Mouse (Mus musculus) right cerebral cortex, adult 18-20 months (tissue): ENCODE results near the gene Igfbp5.
A peak's percentile ranks its signal among the peaks of the same experiment; 100 is the strongest.

Source experiments
- DNase-seq: peaks from one replicate; pipeline ENCODE4 v3.0.0; 2022; ENCODE audit warnings: mixed read lengths

The Igfbp5 gene

DNA sequence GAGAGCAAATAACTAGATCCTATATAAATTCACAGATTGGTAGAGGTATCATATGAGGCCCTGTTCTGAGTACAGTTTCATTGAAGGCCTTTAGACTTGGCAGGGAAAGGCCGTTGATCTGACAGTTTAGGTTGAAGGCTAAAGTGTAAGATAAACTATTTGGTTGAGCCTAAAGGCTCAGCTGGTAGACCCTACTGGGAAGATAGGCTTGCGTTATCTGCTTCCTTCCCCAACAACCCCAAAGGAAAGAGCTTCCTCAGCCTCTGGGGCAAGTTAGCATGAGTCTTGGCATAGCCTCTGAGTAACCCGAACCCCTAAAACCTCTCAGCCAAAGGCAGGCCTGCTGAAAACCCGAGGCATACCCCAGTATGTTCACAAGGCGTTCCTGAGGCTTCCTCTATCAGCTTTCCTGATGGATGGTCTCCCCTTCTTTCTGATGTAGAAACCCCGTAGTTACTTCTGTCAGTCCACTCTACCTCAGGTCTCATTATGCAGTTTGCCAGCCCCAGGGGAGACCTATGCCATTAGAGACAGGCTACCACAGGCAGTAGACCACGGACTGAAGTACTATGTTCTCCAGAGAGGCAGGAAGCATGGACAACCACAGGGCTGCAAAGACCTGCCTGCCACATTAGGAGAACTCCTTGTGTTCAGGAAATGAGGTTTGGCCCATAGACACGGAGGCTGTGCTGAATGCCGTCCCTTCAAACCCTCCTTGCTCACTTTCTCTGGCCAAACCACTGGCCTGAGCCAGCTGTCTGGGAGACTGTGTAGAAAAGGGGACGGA, 6.1 kb downstream of the Igfbp5 start:
- DNase-seq: no peak

DNA sequence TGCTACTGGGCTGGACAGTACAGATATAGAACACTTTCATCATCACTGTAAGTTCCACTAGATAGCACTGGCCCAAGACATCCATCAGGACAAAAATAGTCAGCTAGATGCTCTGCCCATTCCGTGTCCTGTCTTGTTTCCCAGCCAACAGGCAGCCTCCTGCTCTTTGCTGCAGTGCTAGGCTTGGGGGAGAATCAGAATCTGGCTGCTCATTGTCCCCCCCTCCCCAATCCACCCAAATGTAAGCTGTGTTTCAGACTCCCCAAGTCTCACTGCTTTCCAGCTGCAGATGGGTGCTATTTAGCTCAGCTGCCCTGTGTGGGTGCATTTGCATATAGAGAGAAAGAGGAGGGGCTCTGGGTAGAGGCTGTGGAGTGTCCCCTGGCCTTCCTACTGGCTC, 7.3 kb downstream of the Igfbp5 start:
- no peak for DNase-seq

DNA sequence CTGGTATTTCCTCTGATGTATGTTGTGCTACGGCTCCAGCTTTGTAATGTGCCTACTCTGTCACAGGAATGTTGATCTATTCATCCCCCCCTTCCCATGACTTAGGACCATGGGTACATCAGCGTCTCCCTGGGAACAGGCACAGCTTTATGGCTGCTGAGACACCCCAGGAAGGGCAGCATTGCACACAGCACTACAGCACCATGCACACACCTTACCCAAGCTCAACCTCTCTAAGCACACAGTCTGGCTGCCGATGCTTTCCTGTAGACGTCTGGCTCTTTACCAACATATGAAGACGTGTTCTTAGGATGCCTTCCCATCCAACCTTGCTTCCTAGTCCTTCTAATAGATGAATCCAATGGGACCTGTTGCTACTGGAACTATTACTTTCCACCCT, 8.3 kb downstream of the Igfbp5 start:
- no peak for DNase-seq

GRCm38 (mm10) chr1:72865900-72866299, 8.8 kb downstream of the Igfbp5 start:
- DNase-seq: peak; percentile 78

GRCm38 (mm10) chr1:72864272-72864671, 10.4 kb downstream of the Igfbp5 start:
- DNase-seq: no peak

DNA sequence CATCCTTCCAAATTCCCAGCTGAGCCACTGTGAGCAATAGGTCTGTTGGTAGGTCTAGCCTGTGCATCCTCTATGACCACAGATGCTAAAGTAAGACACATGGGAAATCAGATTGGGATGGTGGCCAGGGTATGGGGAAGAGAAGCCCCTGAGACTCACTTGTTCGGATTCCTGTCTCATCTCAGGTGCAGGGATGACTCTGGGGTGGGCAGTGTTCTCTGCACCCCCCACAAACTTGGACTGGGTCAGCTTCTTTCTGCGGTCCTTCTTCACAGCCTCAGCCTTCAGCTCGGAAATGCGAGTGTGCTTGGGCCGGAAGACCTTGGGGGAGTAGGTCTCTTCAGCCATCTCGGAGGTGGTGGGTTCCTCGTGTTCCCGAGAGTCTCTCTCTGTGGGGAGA, 11.0 kb downstream of the Igfbp5 start:
- no peak for DNase-seq

DNA sequence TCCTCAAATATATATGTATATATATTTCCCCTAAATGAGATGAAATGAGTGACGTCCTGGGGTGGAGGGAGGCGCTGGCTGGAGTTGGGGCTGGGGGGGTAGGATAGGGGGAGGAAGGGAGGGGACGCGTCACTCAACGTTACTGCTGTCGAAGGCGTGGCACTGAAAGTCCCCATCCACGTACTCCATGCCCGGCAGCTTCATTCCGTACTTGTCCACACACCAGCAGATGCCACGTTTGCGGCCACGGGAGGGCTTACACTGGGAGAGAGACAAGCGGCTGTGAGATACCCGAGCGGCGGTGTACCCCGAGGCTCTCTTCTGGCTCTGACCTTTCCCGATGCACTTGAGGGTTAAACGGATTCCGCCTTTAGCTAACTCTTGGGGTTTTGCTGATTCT, 12.4 kb downstream of the Igfbp5 start:
- no peak for DNase-seq

DNA sequence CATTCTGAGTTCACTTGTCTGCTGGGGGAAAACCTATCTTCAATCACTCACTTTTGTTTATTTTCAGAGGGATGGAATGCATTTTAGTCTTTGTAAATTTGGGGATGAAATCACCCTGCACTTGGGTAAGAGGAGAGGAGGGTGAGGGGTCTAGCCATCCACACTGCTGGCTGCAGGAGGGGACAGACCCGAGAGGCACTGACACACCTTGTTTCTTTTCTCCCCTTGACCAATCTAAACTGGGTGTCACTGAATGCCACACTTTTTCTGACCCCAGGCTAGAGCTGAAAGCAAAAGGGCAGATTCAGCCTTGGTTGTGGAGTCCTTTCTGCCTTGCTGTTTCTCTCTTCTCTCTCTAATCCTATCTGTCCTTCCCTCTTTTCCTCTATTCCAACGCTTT, 13.0 kb downstream of the Igfbp5 start:
- no peak for DNase-seq

DNA sequence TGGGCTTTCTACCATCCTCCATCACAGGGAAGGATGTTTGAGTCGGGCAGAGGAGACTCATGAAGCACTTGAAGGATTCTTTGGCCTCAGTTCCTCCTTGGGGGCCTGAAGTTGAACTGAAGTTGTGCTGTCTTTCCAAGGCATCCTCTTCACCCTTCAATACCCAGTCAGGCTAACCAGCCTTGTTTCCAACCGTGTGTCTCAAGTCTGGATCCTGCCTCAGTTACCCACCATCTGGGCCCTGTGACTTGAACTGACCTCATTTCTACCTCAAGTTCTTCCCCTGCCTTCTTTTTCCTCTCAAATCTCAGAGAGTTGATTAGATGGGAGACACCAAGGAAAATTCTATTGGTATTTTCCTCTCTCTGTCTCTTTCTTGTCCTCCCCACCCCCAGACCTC, 14.2 kb downstream of the Igfbp5 start:
- DNase-seq: no peak

- DNase-seq: no peak
These were observed 14.7 kb downstream of the Igfbp5 start for GRCm38 (mm10) chr1:72859963-72860362.

DNA sequence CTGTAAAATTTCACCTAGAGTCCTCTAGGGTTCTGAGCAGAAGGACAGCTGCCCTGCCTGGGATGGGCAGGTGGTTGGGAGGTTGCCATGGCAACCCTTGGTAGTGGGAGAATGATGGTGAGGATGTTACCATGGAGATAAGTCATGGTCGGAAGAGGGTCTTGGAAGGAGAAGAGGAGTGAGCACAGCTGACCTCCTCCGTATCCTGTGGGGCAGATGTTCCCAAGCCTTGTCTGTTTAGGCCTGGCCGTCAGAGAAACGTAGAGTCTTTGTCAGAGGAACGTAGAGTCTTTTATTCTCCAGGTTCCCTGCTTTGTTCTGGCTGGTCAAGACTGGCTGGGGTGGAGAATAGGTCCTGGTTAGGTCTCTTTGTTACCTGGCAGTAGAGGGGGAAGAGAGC, 15.8 kb downstream of the Igfbp5 start:
- no peak for DNase-seq

DNA sequence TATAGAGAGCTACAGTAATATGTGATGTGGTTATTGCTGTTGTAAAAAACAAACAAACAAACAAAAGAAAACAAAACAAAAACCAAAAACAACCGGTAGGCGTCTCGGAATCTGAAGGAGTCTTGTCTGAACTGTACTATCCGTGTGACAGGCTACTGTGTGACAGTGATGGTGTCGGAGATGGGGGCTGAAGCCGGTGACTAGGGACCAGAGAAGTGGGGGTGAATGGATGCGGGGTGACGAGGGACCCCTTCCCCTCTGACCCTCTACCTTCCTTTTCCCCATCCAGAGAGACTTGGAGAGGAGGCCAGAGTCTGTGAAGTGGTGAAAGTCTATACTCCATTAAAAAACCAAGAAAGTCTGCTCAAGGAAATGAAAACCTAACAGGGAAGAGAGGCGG, 16.4 kb downstream of the Igfbp5 start:
- no peak for DNase-seq

GRCm38 (mm10) chr1:72857631-72858030, 17.1 kb downstream of the Igfbp5 start:
- no peak for DNase-seq

DNA sequence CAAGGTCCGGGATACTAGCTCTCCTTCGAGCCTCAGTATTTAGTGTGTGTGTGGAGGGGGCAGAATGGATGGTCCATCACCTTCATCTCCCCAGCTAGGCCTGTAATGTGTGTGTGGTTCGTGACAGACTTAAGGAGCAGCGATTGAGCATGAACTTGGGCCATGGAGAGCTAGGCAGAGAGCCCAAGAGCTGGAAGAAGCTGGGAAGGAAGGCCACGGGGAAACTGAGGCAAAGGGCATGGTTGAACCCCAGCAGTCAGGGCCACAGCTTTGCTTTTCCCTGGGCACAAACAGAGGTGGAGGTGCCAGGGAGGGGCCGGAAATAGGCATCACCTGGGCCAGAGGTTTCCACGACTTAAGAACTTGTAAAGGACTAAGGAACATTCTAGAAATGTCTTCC, 17.5 kb downstream of the Igfbp5 start:
- no peak for DNase-seq

DNA sequence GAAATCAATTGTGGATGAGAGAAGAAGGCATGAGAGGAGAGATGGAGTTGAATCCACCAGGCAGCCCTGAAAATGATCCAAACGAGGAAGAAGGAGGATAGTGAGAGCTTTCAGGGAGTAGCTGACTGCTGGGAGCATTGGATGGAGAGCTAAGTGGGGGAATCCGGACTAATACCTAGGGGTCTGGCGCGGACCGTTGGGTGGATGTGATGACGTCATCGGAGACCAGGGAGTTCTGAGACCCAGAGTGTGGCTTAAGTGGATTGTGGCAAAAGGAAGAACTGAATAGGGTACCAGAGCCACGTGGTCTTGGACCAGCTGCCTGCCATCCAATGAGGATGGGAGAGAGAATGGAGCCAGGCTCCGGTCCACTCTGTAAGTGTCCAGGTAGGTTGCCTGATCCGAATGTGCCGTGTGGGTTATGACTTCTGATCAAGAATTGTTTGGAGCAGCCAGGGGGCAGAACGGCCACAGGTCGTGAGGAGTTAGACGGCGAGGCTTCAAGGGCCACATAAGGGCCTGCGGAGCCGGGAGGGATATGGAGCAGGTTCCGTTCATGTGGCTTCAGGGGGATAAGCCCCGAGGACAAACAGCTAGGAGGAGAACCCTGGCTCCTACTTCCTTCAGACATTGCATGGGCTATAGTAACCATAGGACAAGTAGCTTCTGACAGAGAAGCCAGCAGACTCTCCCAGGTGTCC, 18.3 kb downstream of the Igfbp5 start:
- no peak for DNase-seq

GRCm38 (mm10) chr1:72855729-72856128, 19.0 kb downstream of the Igfbp5 start:
- DNase-seq: no peak

DNA sequence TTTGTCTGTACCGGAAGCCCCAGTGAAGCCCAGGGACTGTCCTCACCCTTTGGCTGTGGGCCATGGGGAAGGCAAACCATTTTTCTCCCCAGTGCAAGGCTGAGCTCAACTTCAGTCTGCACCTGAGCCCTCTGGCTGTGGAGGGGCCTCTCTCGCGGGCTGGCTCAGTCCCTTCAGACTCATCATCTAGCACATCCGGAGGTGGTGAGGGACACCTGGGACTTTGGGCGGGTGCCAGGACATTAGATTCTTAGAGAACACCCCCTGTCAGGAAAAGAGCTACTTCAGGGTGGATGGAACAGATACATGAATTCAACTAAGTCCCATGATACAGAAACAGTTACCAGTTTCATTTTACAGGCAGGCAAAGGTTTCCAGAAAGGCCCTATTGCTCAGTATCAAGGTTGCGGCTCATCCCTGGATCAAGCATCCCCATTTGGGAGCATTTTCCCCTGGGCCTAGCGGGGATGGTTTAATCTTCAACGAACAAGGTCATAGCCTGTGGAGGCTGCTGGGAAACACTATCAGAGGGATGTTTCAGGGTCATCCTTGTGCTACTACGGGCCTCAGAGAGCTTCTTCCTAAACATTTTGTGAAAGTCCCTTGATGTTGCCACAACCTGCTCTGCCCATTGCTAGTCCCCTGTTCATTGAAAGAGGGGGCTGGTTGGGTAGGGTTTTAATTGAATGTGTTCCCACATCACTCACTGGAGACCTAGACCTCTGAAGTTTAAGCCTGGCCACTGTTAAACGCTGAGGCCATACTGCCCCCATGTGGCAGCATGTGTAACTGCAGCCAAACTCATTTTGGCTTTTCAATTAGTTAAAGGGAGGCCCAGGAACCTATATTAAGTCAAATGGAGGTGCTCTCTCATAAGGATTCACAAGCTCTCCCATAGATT, 20.1 kb downstream of the Igfbp5 start:
- no peak for DNase-seq

DNA sequence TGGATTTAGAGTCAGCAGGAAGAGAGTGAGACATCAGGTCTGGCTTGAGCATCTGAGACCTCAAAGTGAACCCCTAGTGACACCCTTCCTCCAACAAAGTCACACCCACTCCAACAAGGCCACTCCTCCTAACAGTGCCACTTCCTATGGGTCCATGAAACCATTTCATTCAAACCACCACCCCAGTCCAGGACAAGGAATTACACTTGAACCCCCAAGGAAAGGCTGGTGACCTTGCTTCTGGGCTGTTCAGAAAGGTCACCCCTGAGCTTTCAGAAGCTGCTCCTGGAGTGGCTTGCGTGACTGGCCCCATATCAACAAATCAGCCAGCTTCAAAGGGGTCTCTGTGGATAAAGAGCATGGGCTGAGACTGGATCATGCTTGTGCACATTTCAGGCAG, 20.9 kb downstream of the Igfbp5 start:
- DNase-seq: no peak

GRCm38 (mm10) chr1:72849037-72849436, 25.6 kb downstream of the Igfbp5 start:
- no peak for DNase-seq

- DNase-seq: no peak
These were observed 26.8 kb downstream of the Igfbp5 start for GRCm38 (mm10) chr1:72847849-72848380.

DNA sequence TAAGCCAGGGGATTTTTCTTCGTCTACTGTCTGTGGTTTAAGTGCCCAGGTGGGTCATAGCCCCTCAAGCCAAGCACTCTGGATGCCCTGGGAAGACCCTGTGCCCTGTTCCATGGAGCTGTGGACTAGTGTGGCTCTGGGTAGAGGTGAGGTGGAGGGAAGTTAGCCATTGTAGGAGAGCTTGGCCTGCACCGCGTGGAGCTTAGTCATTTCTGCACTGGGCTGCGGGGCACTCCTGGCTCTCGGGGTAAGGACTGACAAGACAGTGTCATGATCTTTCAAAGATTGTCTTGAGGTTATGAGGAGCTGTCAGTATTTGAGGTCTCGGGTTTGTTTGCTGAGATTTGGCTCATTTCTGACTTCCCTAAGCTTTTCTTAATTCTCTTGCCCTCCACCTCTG, 30.0 kb downstream of the Igfbp5 start:
- DNase-seq: no peak

GRCm38 (mm10) chr1:72842666-72843459, 31.8 kb downstream of the Igfbp5 start:
- no peak for DNase-seq
